Mouse (Mus musculus) stomach, postnatal 0 days (tissue): Measurements from ENCODE around the gene Lca5l. TPM values are rescaled to one million over a fixed set of nuclear protein-coding genes. Genes with fewer than 3 reads are reported as not detected.

ENCODE experiments used
- ATAC-seq: fragments of 200-750 bp; cut with Nextera tagmentation; 2 replicates; pipeline ENCODE4 v1.8.0; 2017; ENCODE audit not compliant: low FRiP score, low TSS enrichment
- DNase-seq: peaks from one replicate; pipeline ENCODE4 v3.0.0-alpha.2; 2016; ENCODE audit warnings: low spot score
- H3K27ac ChIP-seq: fragments of 300-500 bp; sonication (generic); replicated peaks from 2 replicates; pipeline ENCODE4 v1.5.1; 2014; ENCODE audit warnings: mild to moderate bottlenecking, control low read depth
- H3K27me3 ChIP-seq: fragments of 300-500 bp; sonication (generic); 2 replicates; pipeline ENCODE4 v1.6.1; 2014; ENCODE audit warnings: low read length; ENCODE audit not compliant: control insufficient read depth, insufficient read depth
- H3K36me3 ChIP-seq: fragments of 300-500 bp; sonication (generic); 2 replicates; pipeline ENCODE4 v1.6.1; 2014; ENCODE audit warnings: low read length, mixed read lengths; ENCODE audit not compliant: control insufficient read depth, insufficient read depth
- H3K4me1 ChIP-seq: fragments of 300-500 bp; sonication (generic); replicated peaks from 2 replicates; pipeline ENCODE4 v1.6.1; 2014; ENCODE audit warnings: antibody characterized with exemption; ENCODE audit not compliant: control insufficient read depth, insufficient read depth
- H3K4me2 ChIP-seq: fragments of 300-500 bp; sonication (generic); replicated peaks from 2 replicates; pipeline ENCODE4 v1.6.1; 2014; ENCODE audit warnings: low read depth, mild to moderate bottlenecking, control low read depth, moderate library complexity
- H3K4me3 ChIP-seq: fragments of 300-500 bp; sonication (generic); 2 replicates; pipeline ENCODE4 v1.5.1; 2014; ENCODE audit warnings: low read depth, low read length, control low read depth
- H3K9ac ChIP-seq: fragments of 300-500 bp; sonication (generic); 2 replicates; pipeline ENCODE4 v1.6.1; 2014; ENCODE audit warnings: mild to moderate bottlenecking, low read length, control low read depth, mixed read lengths
- H3K9me3 ChIP-seq: fragments of 300-500 bp; sonication (generic); 2 replicates; pipeline ENCODE4 v1.6.1; 2016; ENCODE audit warnings: low read length; ENCODE audit not compliant: control insufficient read depth
- CTCF ChIP-seq: IDR thresholded peaks from 2 replicates; pipeline ENCODE4 v1.5.1; 2016; ENCODE audit warnings: antibody characterized with exemption, low read depth, mild to moderate bottlenecking, moderate library complexity
- EP300 ChIP-seq: optimal IDR thresholded peaks from 2 replicates; pipeline ENCODE3; 2016; ENCODE audit warnings: antibody characterized with exemption
- WGBS: fragments of 180-500 bp; shearing (Covaris S2); extraction: QIAGEN DNeasy Blood & Tissue Kit; methylation state at CpG from one replicate; pipeline ENCODE4 v1.1.7; 2014; 5-methylcytosine and 5-hydroxymethylcytosine counted together
- polyA plus RNA-seq: library from polyadenylated mRNA; unstranded; fragments of >200 nt; fragmentation: Nextera tagmentation; extraction: Ambion mirVana; gene quantifications from 2 replicates; pipeline ENCODE4 v1.2.1, GENCODE M21; 2015

The Lca5l gene
- polyA plus RNA-seq, 1 experiment from 2014 or later, result 1.1 TPM

DNA sequence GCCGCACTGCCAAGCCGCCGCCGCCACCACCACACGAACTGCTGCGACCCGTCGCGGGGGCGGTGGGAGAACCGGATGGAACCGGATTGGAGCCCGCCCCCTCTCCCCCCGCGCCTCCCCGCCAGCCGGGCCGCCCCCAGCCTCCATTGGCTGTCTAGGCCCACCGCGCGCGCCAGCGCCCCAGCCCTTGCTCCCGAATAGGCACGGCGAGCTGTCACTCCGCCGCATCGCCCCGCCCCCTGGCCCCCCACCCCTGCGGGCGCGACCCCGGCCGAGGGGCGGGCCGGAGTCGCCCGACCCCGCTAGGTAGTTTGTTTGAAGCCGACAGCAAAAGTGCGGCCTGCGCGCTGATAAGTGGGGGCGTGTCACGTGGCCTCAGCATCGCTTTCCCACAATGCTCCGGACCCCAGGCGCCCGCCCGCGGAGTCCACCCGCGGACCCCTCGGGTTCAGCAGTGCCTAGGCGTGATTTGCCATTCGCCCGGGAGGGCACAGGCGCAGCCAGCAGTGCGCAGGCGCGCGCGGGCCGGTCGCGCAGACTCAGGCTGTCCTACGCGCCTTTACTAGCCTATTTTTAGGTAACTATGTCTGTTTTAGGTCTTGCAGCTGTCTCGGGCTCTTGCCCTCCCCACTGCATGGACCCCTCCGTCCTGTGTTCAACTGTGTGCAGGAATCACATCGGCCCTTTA is 64.3 kb downstream of the Lca5l start, which contains the start of gene Hmgn1:
Gene Hmgn1 (minus strand): TSS at position 73 of the 688 bp plus-strand sequence.
- Histone ChIP-seq H3K27ac (peak within 1 kb of the TSS; percentile 96), H3K36me3 (peaks cover 15% of the 10 kb centered on the region), H3K4me1 (no peaks in the 10 kb centered on the region; the same call in 1 of the 2 replicates), H3K4me3 (peak within 1 kb of the TSS; percentile 75), H3K27me3 (no peaks in the 10 kb centered on the region), H3K4me2 (peak within 1 kb of the TSS; percentile 81), H3K9me3 (no peaks in the 10 kb centered on the region), H3K9ac (peak within 1 kb of the TSS; percentile 93)
- ATAC-seq (peak; percentile 96), DNase-seq (peak; percentile 95)
- no peak for TF ChIP-seq EP300
- no peak for TF ChIP-seq CTCF
- under 1% methylated on average over 46 of the region's 72 CpGs for WGBS

DNA sequence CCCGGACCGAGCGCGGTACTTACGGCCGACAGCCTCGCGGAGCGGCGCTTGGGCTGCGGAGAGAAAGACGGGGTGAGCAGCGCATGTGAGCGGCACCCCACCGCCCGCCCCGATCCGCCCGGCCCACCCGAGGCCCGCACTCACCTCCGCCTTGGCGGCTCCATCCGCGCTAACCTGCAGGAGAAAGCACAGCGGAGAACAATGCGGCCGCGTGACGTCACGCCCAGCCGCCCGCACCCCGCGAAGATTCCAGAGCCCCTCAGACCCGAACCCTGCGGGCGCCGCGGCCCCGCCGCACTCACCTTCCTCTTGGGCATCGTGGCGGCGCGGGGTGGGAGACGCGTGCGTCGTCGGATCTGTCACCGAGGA is 64.8 kb downstream of the Lca5l start:
- H3K4me2 ChIP-seq, result peak overlapping the region; percentile 81
- no peaks in the 10 kb centered on the region for H3K27me3 ChIP-seq
- peaks cover 15% of the 10 kb centered on the region for H3K36me3 ChIP-seq
- peak overlapping the region; percentile 75 for H3K4me3 ChIP-seq
- H3K4me1 ChIP-seq, result no peaks in the 10 kb centered on the region; the same call in 1 of the 2 replicates
- no peak for DNase-seq
- peak; percentile 53 for ATAC-seq
- no peaks in the 10 kb centered on the region for H3K9me3 ChIP-seq
- TF ChIP-seq CTCF (no peak), EP300 (no peak)
- WGBS, result under 1% methylated on average over 20 of the region's 52 CpGs
- peak overlapping the region; percentile 96 for H3K27ac ChIP-seq
- H3K9ac ChIP-seq, result peak overlapping the region; percentile 93

DNA sequence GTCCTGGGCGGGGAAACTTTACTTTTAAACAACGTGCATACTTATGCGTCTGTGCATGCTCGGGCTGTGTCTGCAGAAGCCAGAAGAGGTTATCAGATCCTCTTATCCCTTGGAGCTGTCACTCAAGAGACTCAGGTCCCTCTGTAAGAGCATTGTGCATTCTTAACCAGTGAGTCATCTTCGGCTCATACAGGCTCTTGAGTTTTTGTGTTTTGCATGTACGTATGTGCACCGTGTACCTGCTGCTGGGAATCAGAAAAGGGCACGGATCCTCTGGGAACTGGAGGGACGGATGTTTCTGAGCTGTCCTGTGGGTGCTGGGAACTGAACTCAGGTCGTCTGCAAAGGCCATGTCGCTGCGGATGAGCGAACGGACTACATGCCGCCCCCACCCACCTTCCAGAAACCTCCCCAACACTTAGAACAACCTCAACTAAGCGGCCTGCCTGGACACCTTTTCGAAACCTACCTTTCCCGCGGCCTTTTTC is 65.3 kb downstream of the Lca5l start:
- 2% methylated on average over 19 of the region's 19 CpGs for WGBS
- Histone ChIP-seq H3K27ac (peak overlapping the region; percentile 96), H3K4me1 (no peaks in the 10 kb centered on the region; the same call in 1 of the 2 replicates), H3K9me3 (no peaks in the 10 kb centered on the region), H3K9ac (peak overlapping the region; percentile 93), H3K4me3 (peak overlapping the region; percentile 75), H3K27me3 (no peaks in the 10 kb centered on the region), H3K4me2 (peak overlapping the region; percentile 81), H3K36me3 (peaks cover 15% of the 10 kb centered on the region)
- ATAC-seq, result peak; percentile 25; the same call in 1 of the 2 replicates
- no peak for DNase-seq
- TF ChIP-seq CTCF (no peak), EP300 (no peak)

DNA sequence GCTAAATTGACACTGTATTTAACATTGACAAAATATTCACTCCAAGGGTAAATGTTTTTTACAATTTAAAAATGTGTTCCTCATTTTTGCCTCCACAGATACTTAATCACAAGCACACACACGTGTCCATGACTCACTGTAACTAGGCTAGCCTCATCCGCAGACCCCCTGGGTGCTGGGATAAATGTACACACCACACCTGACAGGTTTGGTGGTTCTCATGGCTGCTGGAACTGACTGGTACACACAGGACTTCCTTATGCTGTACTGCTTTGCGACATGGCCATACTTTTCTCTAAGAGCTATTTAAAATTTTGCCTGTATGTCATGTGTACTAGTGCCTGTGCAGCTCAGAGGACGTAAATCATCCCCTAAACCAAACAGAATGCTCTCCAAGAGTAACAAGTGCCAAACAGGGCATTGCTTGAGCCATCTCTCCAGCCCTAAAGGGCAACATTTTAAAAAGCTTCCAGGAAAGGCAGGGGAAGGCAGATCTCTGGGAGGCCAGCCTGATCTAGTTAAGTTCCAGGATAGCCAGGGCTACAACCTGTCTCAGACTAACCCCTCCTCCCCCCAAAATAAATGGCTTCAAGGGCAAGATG is 71.9 kb downstream of the Lca5l start:
- Histone ChIP-seq H3K27ac (no peak overlapping the region), H3K9ac (no peak overlapping the region), H3K4me3 (no peak overlapping the region), H3K4me2 (no peak overlapping the region), H3K36me3 (peaks cover 13% of the 10 kb centered on the region), H3K4me1 (no peaks in the 10 kb centered on the region), H3K27me3 (no peaks in the 10 kb centered on the region), H3K9me3 (no peaks in the 10 kb centered on the region)
- TF ChIP-seq CTCF (no peak), EP300 (no peak)
- WGBS, result 47% methylated on average over 4 of the region's 4 CpGs
- no peak for DNase-seq
- 0 out of 2 replicates have a peak, but pooled peaks have one; percentile 18 for ATAC-seq

DNA sequence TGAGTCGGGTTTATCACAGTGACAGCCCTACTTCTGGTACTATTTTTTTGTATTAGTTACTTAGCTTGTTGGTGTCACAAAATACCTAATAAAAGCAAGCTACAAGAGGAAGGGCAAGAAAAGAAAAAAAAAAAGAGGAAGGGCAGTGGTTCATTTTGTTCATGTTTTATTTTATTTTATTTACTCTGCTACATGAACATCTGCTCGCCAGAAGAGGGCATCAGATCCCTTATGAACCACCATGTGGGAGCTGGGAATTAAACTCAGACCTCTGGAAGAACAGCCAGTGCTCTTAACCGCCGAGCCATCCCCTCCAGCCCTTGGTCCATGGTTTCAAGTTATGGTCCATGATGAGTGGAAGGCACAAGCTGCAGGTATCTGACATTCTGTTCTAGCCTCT is 77.3 kb downstream of the Lca5l start:
- ATAC-seq (no peak), DNase-seq (no peak)
- H3K4me3 ChIP-seq, result no peak overlapping the region
- no peaks in the 10 kb centered on the region for H3K9me3 ChIP-seq
- H3K4me2 ChIP-seq, result no peak overlapping the region
- H3K27me3 ChIP-seq, result no peaks in the 10 kb centered on the region
- no peak overlapping the region for H3K27ac ChIP-seq
- TF ChIP-seq CTCF (peak; percentile 39), EP300 (no peak)
- H3K9ac ChIP-seq, result no peak overlapping the region
- WGBS, result 55% methylated on average over 4 of the region's 4 CpGs
- H3K4me1 ChIP-seq, result no peaks in the 10 kb centered on the region
- no peaks in the 10 kb centered on the region for H3K36me3 ChIP-seq

DNA sequence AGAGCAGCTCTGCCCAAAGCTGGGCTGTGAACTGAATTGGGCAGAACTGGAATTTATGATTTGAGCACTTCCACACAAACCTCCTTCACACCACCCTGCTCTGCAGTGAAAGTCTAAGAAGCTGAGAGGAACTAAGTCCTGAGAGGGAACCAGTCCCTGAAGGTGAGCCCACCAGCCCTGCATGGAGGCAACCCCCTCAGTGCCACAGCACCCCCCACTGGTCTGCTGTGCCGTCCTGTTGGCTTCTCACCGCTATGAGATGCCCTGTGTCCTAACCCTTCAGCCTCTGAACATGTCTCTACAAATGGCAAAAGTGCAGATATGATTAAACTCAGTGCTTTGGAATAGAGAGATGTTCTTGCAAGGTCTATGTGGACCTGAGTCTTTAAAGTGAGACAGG is 79.3 kb downstream of the Lca5l start:
- no peak overlapping the region for H3K4me2 ChIP-seq
- no peaks in the 10 kb centered on the region for H3K27me3 ChIP-seq
- ATAC-seq (no peak), DNase-seq (no peak)
- TF ChIP-seq EP300 (no peak), CTCF (no peak)
- no peak overlapping the region for H3K4me3 ChIP-seq
- 37% methylated on average over 2 of the region's 2 CpGs for WGBS
- H3K9ac ChIP-seq, result no peak overlapping the region
- no peak overlapping the region for H3K27ac ChIP-seq
- no peaks in the 10 kb centered on the region for H3K4me1 ChIP-seq
- no peaks in the 10 kb centered on the region for H3K36me3 ChIP-seq
- H3K9me3 ChIP-seq, result no peaks in the 10 kb centered on the region
